Mouse (Mus musculus) left cerebral cortex, postnatal 10 days (tissue): Measurements from ENCODE around the gene Syn3. TPM values are rescaled to one million over a fixed set of nuclear protein-coding genes. Genes with fewer than 3 reads are reported as not detected.

Experiments
- DNase-seq, 2 experiments: peaks; one replicate each; pipeline ENCODE4 v3.0.0; 2021 to 2022; ENCODE audit warnings: low spot score in 2 of 2, mixed read lengths in 1 of 2; ENCODE audit errors: extremely low spot score in 1 of 2
- intact Hi-C: fragments of 180-260 bp; cut with DNase I; formaldehyde crosslinking; loops from one replicate; pipeline ENCODE4 v1.15.1; 2025
- total RNA-seq, 2 experiments: library from RNA; stranded (reverse); gene quantifications; 2 replicates each; pipeline ENCODE4 v1.2.3; 2021

Syn3 gene
- total RNA-seq, 2 experiments from 2014 or later, result 42.1 to 46.0 TPM

DNA sequence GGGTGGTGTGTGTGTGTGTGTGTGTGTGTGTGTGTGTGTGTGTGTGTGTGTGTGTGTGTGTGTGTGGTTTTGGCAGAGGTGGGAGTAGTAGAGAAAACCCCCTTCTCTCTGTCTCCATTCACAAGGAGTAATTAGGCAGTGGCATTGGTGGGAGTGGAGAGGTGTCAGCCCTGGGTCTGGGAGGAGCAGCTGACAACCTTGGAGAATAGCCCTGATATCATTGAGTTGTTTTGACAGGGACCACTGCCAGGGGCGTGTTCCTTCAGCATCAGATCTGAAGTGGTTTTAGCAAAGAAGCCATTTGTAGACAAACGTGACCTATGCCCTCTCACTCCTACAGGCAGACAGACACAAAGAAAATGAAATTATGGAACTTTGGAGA lies 195.2 kb downstream of the Syn3 start:
- intact Hi-C loops, result loop anchor here (2.0 to 5.0 kb wide), 3 partner anchors 34 to 336 kb away; no protein-coding TSS in a partner anchor
- no peak for DNase-seq

DNA sequence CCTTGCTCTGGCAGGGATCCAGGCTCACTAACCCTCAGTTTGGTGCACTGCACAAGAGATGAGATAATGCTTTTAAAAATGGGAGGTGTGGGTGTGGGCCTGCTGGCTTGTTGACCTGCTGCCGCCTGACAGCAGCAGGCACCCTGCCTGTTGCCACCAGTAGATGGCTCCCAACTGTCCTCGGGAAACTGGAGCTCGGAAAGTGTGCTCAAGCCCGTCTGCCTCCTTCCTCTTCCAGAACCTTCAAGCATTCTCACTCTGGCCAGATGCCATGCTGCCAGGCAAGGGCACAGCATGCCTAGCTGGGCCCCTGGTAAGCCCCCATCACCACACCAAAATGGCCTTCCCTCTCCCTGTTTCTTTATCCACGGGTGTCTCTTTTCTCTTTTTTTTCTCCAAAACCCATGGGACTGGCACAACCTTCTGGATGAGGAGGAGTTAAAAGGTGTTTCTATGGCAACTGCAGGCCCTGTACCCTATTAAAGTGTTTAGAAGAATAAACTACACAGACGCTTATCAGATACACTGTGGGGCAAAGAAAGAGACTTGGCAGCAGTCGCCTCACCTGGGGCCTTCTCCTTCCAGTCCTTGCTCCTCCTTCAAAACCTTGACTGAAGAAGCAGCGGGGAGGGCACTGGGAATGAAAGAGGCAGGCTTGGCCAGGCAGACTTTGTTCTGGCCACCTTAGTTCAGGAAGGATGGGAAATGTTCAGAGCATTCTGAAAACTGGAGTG lies 195.8 kb downstream of the Syn3 start:
- peak; percentile 68 to 84 for DNase-seq
- intact Hi-C loops, result loop anchor here (2.0 to 5.0 kb wide), 3 partner anchors 34 to 336 kb away; no protein-coding TSS in a partner anchor

DNA sequence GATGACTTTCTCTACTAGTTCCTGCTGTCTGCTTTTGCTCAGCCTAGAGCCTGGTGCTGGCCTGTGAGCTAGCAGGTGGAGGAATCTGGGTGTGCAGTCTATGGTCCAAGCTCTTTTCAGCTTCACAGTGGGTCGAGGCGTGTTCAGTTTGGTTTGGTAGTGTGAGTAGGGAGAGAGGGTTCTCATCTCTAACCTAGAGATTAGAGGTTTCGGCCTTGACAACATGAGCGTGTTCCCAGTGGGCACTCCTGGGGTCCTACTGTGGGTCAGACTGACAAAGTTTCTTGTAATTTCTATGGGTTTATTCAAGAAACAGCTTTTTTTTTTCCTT lies 196.4 kb downstream of the Syn3 start:
- DNase-seq, result no peak
- intact Hi-C loops, result loop anchor here (2.0 to 5.0 kb wide), 3 partner anchors 35 to 335 kb away; no protein-coding TSS in a partner anchor

DNA sequence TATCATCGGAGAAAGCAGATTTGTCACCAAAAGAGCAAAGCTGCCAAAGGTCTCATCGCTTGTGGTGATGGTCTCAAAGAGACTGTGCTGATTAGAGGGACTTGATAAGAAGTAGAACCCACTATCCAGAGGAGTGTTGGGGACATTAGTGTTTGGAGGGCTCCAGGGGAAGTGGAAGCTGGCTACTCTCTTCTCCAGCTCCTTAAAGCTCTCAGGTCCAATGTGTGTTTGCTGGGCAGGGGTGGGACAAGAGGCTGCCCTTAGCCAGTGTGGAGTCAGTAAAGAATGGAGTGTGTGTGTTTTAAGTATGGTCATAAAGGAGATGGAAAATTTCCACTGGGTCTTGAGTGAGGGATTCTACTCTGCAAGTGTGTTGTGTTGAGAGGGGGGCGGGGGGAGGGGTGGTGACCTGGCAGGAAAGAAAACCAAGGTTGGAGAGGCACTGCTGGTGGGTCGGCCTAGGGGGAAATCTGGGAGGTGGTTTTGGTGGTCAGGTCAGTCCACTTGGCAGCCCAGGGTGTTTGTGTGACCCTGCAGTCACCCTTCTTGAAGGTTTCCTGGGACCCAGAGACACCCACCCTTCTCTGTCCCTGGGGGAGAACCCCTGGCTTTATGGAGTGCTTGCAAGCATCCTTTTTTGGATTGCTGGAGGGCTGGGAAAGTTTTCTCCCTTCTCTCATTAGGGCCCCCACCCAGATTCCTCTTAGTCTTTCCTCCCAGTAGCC lies 196.9 kb downstream of the Syn3 start:
- no peak for DNase-seq
- intact Hi-C loops, result loop anchor here (2.0 to 5.0 kb wide), 3 partner anchors 36 to 334 kb away; no protein-coding TSS in a partner anchor

DNA sequence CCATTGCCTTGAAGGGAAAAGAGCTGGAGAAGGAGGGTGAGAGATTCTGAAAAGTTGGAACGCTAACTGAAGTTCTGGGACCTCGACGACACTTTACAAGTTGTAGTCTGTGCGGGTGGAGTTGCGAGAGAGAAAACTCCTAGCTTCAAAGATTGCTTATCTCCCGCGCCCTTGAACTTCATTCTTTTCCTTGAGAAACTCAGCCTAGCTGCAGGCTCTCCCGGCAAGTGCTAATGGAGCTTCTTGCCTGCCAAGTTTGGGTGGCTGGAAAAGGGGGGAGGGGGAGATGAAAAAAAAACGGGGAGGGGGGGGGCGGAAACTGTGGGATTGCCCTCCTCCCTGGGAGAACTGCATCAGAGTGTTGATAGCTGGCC lies 197.6 kb downstream of the Syn3 start:
- intact Hi-C loops, result loop anchor here (5.0 kb wide), 2 partner anchors 36 to 334 kb away; no protein-coding TSS in a partner anchor
- no peak for DNase-seq

DNA sequence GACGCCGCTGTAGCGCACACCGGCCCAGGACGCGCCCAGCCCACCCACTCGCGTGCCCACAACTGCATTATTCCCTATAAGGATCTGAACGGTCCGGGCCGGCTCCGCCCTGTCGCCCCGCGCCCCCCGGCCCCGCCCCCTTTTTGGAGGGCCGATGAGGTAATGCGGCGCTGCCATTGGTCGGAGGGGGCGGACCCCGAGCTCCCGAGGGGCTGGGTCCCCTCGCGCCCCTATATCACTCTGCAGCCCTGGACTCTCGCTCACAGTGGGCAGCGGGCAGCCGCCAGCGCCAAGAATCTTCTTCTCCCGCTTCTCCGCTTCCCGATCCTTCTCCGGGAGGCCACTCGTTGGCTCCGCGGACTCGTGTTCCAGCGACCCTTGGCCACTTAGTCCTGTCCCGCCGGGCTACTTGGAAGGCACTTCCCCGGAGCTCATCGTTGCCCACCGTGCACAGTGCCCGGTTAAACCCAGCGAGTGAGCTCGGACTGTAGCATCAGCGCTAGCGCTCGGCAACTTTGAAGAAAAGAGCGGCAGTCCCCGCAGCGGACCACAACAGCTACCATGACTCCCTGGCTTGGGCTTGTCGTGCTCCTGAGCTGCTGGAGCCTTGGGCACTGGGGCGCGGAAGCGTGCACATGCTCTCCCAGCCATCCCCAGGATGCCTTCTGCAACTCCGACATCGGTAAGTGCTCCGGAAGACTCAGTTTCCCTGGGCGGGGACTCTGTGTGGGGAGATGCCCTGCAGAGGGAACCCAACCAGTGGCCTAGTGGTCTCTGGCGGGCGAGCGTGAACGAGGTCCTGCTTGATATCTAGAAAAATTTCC lies 198.2 kb downstream of the Syn3 start, which contains the start of gene Timp3:
Gene Timp3 (plus strand): TSS at position 80 of the 824 bp plus-strand sequence.
- intact Hi-C loops, result loop anchor here (5.0 kb wide), 2 partner anchors 37 to 333 kb away; no protein-coding TSS in a partner anchor
- DNase-seq, result peak; percentile 63 to 87

DNA sequence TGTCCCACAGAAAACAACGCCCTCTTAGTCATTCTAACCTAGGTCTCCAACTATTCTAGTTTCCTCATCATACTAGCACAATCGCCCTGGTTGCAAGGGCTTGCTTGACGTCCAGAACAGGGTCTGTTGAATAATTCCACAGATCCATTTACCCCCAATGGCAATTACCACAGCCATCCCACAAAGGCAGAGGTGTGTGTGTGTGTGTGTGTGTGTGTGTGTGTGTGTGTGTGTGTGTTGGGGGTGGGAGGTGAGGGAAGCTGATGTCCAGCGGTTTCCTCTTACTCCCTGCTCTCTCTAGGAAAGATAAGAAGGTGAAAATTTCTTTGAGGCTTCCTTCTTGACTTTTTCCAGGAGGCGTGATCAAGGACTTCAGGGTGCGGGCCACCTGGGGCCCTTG lies 198.9 kb downstream of the Syn3 start:
- DNase-seq, result no peak
- intact Hi-C loops, result loop anchor here (5.0 kb wide), 4 partner anchors 38 to 332 kb away; no protein-coding TSS in a partner anchor

DNA sequence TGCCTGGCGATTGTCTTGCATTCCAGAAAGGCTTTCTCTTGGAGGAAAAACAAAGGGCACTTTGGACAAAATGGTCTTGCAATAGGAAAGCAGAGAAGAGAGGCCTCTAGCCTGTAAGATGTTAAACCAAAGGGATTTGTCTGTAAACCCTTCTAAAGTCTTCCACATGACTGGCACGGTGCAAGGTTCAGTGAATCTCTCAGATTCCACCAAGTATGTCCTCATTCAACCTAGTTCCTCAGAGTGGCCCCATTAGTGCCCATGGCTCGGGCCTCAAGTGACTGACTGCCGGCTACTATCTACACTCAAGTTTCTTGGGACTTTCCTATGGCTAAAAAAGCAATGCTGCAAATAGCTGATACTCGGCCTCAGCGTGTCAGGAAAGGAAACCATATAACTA lies 200.4 kb downstream of the Syn3 start:
- no peak for DNase-seq
- intact Hi-C loops, result loop anchor here (5.0 kb wide), 2 partner anchors 116 to 216 kb away; no protein-coding TSS in a partner anchor

DNA sequence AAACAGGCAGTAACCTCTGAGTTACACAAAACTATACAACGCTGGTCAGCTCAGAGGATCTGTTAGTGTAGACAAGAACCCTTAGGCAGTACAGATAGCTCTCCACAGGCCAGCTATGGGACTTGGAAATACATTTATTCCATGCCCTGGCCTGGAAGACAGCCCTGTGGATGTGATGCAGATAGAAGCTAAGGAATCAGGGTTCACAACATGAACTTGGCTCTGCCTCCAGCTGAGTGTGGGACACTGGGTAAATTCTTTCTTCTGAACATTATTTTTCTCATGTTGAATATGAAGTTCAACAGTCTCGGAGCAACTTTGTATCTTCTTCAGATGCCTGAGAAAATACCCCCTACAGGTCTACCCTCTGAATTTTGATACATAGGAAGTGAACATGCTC lies 201.4 kb downstream of the Syn3 start:
- intact Hi-C loops, result loop anchor here (5.0 kb wide), 2 partner anchors 115 to 215 kb away; no protein-coding TSS in a partner anchor
- no peak for DNase-seq

DNA sequence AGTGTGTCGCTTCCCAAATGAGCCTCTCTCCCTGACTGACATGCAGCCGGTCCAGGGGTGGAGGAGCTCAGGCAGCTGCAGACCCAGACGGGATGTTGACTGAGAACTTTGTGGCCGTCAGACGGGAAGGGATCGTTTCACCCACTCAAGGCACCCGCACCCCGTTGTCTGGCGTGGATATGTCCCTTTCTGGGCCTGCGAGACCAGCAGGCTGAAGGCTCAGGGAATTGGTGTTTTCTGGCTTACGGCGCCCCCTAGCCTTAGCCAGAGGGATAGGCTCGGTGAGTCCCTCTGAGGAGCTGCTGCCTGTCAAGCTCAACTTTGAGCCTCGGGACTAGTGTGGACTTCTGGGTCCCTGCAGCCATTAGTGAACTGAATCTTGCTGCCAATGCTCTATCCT lies 202.6 kb downstream of the Syn3 start:
- intact Hi-C loops, result loop anchor here (1.0 to 5.0 kb wide), 3 partner anchors 114 to 231 kb away; no protein-coding TSS in a partner anchor
- DNase-seq, result peak; percentile 75 to 81

DNA sequence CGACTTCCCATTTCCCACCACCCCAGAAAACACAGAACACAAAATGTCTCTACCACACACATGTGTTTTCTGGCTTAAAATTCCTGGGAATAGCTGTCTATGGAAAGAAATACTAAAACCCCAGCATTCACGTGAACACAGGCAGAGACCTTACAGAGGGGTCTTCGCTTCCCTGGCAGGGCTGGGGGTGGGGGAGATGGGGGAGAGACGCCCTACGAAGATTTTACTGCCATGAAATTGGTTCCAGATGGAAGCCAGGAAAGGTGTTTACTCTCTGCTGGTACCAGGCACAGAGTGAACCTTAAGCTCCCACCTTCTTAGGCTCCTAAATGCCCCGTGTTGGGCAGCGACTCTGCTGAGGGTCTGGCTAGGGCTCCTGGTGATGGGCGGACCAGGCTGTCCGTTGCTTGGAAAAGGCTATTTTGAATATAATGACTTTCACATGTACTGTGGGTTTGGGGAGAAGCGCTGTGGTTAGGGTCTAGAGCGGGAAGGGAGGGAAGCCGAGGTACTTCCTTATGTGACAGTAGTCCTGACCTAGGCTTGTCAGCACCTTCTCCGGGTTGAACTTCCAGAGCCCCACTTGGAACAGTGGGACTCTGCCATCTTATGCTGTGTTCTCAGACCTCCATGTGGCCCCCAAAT lies 203.1 kb downstream of the Syn3 start:
- no peak for DNase-seq
- intact Hi-C loops, result loop anchor here (1.0 to 5.0 kb wide), 3 partner anchors 113 to 230 kb away; no protein-coding TSS in a partner anchor

DNA sequence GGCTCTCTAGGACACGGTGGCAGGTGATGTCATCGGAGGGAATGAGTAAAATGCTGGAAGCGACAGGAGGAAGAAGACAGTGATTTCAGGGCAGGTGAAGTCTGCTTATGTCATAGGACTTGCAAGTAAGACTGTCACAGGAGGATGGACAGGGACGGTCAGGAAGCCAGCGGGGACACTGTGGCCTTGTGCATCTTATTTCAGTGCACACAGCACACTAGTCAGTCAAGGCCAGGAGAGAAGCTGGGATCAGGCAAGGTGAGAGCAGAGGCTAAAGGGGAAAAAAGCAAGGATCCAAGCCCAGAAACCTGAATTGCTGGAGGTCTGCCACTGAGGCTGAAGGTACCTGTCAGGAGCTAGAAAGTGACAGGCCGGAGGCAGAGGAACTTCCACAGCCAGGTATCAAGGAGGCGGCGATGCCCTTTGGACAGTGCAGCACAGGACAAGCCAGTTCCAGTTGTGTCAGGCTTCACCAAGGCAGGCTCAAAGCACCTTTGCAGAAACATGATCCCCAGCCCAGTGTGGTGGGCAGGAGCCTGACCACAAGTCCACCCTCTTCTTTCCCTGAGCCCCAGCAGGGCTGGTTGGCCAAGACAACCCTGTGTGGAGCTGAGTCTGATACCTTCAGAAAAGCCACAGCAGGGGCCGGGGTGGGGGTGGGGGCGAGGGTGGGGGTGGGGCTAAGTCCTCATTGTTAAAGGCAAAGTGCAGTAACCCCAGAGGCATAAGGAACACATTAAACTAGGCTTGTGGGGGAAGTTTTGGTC lies 203.9 kb downstream of the Syn3 start:
- intact Hi-C loops, result loop anchor here (5.0 kb wide), 2 partner anchors 112 to 212 kb away; no protein-coding TSS in a partner anchor
- DNase-seq, result no peak

DNA sequence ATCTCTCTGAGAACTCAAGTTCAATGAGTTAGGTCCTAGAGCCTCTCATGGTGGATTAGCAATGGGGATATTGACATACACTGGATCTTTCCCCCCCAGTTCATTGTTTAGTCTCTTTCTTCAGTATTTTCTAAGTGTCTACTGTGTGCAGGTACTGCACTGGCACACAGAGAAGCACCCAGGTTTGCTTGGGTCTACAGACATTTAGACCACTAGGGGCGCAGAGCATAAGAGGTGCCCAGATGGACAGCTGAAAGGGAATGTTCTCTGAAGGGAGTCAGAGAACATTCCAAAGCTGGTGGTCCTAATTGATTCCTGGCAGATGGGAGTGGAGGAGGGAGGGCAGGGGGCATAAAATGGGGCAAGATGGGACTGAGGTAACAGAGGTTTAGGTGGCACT lies 204.8 kb downstream of the Syn3 start:
- intact Hi-C loops, result no loop called here
- DNase-seq, result no peak

DNA sequence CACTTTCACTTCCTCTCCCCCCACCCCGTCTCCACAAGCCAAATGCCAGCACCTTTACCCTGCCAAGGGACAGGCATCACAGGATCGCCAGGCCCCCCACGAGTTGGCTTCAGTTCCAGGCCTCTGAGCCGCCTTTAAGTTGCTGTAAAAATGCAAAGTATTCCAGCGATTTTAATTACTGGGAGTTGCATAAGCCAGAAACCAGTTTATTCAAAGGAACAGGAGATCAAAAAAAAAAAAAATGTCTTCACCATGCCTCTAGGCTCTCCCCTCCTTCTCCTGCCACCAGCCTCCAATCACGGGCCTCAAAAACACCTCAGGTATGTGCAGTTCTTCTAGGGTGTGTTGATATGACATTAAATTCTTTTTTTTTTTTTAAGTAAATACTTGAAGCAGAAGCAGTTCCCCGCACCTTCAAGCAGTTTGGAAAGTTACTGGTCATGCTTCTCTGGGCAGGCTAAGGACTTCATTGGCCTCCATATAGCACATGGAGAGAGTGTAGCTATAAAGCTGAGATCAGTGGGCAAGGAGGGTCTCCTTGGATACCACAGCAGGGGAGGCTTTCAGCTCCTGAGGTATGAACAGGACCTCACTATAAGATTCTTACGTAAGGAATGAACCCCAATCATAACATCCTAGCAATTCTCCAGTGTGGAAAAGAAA lies 208.5 kb downstream of the Syn3 start:
- intact Hi-C loops, result no loop called here
- DNase-seq, result peak in 1 of 2 experiments; percentile 53

DNA sequence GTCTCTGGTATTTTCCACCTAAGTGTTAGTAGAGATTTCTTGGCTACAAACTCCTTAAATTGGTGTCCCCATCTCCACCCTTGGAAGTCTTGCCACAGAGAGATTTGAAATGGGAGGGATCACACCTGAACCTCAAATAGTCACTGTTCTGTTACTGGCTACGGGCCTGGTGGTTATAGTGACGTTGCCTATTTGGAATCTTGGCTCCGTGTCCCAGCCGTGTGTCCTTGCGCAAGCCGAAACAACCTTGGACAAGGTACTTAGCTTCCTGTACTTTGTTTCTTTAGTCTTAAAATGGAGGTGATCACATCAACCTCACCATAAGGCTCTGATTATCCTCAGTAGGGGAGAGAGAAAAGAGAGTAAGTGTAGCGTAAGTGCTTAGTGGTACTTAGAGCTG lies 212.2 kb downstream of the Syn3 start:
- intact Hi-C loops, result no loop called here
- no peak for DNase-seq

DNA sequence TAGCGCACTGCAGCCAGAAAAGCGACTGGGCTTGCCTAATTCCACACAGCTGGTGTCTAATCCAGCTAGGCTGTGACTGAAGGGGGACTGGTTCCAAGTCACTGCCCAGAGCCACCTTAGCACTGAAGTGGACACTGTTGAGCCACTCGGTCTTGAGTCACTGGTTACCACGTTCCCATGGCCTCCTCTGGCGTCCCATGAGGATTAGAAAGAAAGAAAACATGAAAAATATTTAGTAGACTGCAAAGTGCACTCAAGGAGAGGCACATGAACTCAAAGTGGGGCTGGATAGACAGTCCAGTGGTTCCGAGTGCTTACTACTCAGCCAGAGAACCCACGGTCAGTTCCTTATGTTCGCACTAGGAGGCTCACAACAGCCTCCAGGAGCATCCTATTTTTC lies 217.5 kb downstream of the Syn3 start:
- no peak for DNase-seq
- intact Hi-C loops, result no loop called here

DNA sequence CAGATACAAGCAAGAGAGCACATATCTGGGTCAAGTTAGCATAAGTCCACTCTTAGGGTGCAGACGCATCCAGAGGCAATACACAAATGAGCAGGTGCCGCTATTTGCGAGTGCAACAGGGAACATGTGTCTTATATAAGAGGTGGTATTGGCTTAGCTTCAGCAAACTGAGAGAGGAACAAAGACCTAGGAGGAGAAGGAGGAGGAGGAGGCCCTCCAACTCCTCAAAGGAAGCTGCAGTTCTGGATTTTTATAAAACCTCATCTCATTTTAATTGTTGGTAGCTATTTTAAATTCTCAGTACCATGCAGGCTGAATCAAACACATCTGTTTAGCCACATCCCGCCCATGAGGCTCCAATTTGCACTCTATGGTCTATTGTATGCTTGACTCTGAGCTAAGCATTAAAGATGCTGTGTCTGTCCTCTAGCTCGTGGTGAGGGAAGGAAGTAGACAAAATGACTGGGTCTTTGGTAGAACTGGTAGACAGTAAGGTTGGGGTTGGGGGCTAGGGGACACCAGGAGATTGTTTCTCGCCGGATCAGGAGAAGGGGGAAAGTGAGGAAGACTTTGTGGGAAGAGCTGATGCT lies 219.0 kb downstream of the Syn3 start:
- no peak for DNase-seq
- intact Hi-C loops, result no loop called here
